Mouse (Mus musculus) stomach, postnatal 0 days (tissue): ENCODE data around the gene Disp1. TPM values are rescaled to one million over a fixed set of nuclear protein-coding genes. Genes with fewer than 3 reads are reported as not detected.

Experiments used
- ATAC-seq: fragments of 200-750 bp; cut with Nextera tagmentation; 2 replicates; pipeline ENCODE4 v1.8.0; 2017; ENCODE audit not compliant: low FRiP score, low TSS enrichment
- DNase-seq: peaks from one replicate; pipeline ENCODE4 v3.0.0-alpha.2; 2016; ENCODE audit warnings: low spot score
- H3K27ac ChIP-seq: fragments of 300-500 bp; sonication (generic); replicated peaks from 2 replicates; pipeline ENCODE4 v1.5.1; 2014; ENCODE audit warnings: mild to moderate bottlenecking, control low read depth
- H3K27me3 ChIP-seq: fragments of 300-500 bp; sonication (generic); 2 replicates; pipeline ENCODE4 v1.6.1; 2014; ENCODE audit warnings: low read length; ENCODE audit not compliant: control insufficient read depth, insufficient read depth
- H3K36me3 ChIP-seq: fragments of 300-500 bp; sonication (generic); 2 replicates; pipeline ENCODE4 v1.6.1; 2014; ENCODE audit warnings: low read length, mixed read lengths; ENCODE audit not compliant: control insufficient read depth, insufficient read depth
- H3K4me1 ChIP-seq: fragments of 300-500 bp; sonication (generic); replicated peaks from 2 replicates; pipeline ENCODE4 v1.6.1; 2014; ENCODE audit warnings: antibody characterized with exemption; ENCODE audit not compliant: control insufficient read depth, insufficient read depth
- H3K4me2 ChIP-seq: fragments of 300-500 bp; sonication (generic); replicated peaks from 2 replicates; pipeline ENCODE4 v1.6.1; 2014; ENCODE audit warnings: low read depth, mild to moderate bottlenecking, control low read depth, moderate library complexity
- H3K4me3 ChIP-seq: fragments of 300-500 bp; sonication (generic); 2 replicates; pipeline ENCODE4 v1.5.1; 2014; ENCODE audit warnings: low read depth, low read length, control low read depth
- H3K9ac ChIP-seq: fragments of 300-500 bp; sonication (generic); 2 replicates; pipeline ENCODE4 v1.6.1; 2014; ENCODE audit warnings: mild to moderate bottlenecking, low read length, control low read depth, mixed read lengths
- H3K9me3 ChIP-seq: fragments of 300-500 bp; sonication (generic); 2 replicates; pipeline ENCODE4 v1.6.1; 2016; ENCODE audit warnings: low read length; ENCODE audit not compliant: control insufficient read depth
- CTCF ChIP-seq: IDR thresholded peaks from 2 replicates; pipeline ENCODE4 v1.5.1; 2016; ENCODE audit warnings: antibody characterized with exemption, low read depth, mild to moderate bottlenecking, moderate library complexity
- EP300 ChIP-seq: optimal IDR thresholded peaks from 2 replicates; pipeline ENCODE3; 2016; ENCODE audit warnings: antibody characterized with exemption
- WGBS: fragments of 180-500 bp; shearing (Covaris S2); extraction: QIAGEN DNeasy Blood & Tissue Kit; methylation state at CpG from one replicate; pipeline ENCODE4 v1.1.7; 2014; 5-methylcytosine and 5-hydroxymethylcytosine counted together
- polyA plus RNA-seq: library from polyadenylated mRNA; unstranded; fragments of >200 nt; fragmentation: Nextera tagmentation; extraction: Ambion mirVana; gene quantifications from 2 replicates; pipeline ENCODE4 v1.2.1, GENCODE M21; 2015

Disp1 gene
- polyA plus RNA-seq, 1 experiment from 2014 or later: 5.9 TPM

DNA sequence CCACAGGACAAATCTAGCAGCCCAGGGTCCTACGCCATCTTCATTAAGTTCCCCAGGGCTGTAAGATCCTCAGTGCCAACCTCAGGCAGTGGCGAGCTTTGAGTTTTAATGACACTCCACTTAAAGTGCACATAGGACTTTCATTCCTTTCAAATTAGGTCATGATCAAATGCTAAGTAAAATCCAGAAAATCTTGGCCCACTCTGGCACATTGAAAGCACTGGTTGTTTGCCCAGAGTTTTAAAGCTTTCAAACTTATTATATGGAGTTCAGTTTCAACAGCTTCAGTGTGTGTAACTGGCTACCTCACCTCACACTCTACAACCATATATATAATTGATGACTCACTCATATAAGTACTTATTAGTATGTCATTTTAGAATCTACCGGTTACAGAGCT, 87.9 kb downstream of the Disp1 start:
- Histone ChIP-seq H3K36me3 (no peaks in the 10 kb centered on the region), H3K4me1 (no peaks in the 10 kb centered on the region; the same call in 1 of the 2 replicates), H3K9me3 (no peaks in the 10 kb centered on the region), H3K9ac (no peak overlapping the region), H3K27me3 (no peaks in the 10 kb centered on the region), H3K4me2 (no peak overlapping the region), H3K27ac (0 out of 2 replicates have a peak overlapping the region, but pooled peaks have one; percentile 18), H3K4me3 (no peak overlapping the region)
- ATAC-seq: peak; percentile 18; the same call in 1 of the 2 replicates
- no peak for DNase-seq
- WGBS: 76% methylated on average over 3 of the region's 3 CpGs
- TF ChIP-seq EP300 (no peak), CTCF (no peak)

DNA sequence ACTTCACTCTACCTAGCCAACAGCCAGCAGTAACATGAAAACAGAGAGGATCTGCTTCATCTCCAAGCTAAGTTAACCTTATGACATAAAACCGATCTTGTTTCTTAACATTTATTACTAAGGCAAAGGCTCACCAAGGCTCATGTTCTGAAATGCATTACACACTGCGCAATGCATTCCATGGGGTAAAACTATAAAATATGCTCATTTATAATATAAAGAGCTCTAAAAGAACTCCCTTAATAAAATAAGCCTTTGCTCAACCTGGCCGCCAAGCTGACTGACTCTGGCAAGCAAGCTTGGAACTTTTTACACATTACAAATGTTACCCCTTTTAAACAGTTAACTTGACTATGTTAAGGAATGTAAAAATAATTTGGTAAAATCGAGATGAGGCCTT, 94.1 kb downstream of the Disp1 start:
- H3K4me2 ChIP-seq: no peak overlapping the region
- ATAC-seq: no peak
- 67% methylated on average over 4 of the region's 4 CpGs for WGBS
- H3K9ac ChIP-seq: no peak overlapping the region
- H3K9me3 ChIP-seq: no peaks in the 10 kb centered on the region
- no peak overlapping the region for H3K4me3 ChIP-seq
- TF ChIP-seq CTCF (no peak), EP300 (no peak)
- no peaks in the 10 kb centered on the region for H3K27me3 ChIP-seq
- H3K36me3 ChIP-seq: no peaks in the 10 kb centered on the region
- no peak overlapping the region for H3K27ac ChIP-seq
- no peaks in the 10 kb centered on the region for H3K4me1 ChIP-seq
- no peak for DNase-seq

GRCm38 (mm10) chr1:183123725-183124124, 97.6 kb downstream of the Disp1 start:
- H3K27ac ChIP-seq: no peak overlapping the region
- H3K36me3 ChIP-seq: no peaks in the 10 kb centered on the region
- 67% methylated on average over 3 of the region's 3 CpGs for WGBS
- DNase-seq: no peak
- H3K27me3 ChIP-seq: no peaks in the 10 kb centered on the region
- H3K9ac ChIP-seq: no peak overlapping the region
- no peak overlapping the region for H3K4me2 ChIP-seq
- no peak for TF ChIP-seq EP300
- TF ChIP-seq CTCF: no peak
- no peaks in the 10 kb centered on the region for H3K9me3 ChIP-seq
- ATAC-seq: no peak
- no peaks in the 10 kb centered on the region for H3K4me1 ChIP-seq
- H3K4me3 ChIP-seq: no peak overlapping the region

DNA sequence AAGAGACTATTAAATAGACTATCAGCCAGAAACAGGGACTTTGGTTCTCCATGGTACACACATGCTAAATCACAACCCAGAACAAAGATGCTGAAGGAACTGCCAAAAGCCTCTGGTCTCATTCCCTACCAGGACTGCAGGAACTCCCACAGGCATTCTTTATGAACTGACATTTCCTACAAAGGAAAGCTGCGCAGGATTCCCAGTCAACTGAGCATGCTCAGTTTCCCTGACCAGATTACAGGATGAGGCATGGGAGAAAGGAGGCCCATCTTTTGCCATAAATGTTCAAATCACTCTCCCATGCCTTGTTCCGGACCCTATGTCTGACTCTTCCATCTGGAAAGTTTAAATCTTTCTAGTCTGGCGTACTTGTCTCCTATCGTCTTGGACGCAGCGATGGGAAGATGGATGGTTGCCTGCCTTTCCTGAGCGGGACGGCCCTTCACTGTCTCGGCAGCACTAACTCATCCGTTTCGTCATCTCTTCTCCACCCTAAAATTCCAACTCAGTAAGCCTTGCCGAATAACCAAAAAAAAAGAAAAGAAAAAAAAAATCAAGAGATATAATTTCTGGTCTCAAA, 100.9 kb downstream of the Disp1 start:
- Histone ChIP-seq H3K4me3 (no peak overlapping the region), H3K4me2 (no peak overlapping the region), H3K27ac (no peak overlapping the region), H3K9me3 (no peaks in the 10 kb centered on the region), H3K27me3 (no peaks in the 10 kb centered on the region), H3K36me3 (no peaks in the 10 kb centered on the region), H3K9ac (no peak overlapping the region), H3K4me1 (no peaks in the 10 kb centered on the region)
- no peak for DNase-seq
- TF ChIP-seq EP300 (no peak), CTCF (no peak)
- WGBS: 57% methylated on average over 12 of the region's 12 CpGs
- ATAC-seq: no peak

DNA sequence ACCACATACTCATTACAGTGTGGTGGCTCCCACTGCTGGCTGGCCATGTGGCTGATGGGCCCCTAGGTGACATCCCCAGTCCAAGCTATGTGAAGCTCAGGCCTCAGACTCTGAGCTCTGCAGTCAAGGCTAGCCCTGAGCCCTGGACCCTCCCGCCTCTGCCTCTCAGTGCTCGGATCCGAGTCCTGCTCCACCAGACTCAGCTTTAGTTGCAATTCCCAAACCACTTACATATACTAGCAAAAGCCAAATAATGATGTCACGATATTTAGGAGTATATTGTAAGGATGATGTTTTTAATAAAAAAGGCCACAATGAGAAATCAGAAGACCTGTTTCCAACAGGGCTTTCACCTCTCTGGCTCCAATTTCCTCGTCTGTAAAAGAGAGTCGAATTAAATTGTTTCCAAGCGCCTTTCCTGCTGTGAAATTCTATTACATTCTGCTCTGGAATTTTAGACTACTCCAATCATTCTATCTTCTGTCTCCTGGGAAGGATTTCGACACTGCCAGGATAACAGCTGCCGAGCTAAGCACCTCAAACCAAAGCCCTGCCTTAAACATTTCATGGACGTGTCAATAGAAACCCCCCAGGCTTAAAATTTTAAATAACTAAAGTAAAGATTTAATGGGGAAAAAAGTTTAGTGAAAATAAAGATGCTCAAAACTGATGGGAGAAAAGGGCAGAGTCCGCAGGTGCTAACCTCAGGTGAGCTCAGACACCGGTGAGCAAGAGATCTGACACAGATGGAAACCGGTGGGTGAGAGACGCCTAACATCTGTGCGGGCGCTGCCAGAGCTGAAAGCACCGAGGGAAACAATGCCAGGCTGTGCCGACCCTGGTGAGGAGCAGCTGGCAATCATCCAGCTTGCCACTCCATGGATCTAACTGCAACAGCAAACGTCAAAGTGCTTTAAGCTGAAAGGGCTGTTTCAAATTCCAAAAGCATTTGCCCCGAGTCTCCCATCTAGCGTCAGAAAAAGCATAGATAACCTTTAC, 103.2 kb downstream of the Disp1 start:
- H3K27me3 ChIP-seq: no peaks in the 10 kb centered on the region
- no peak for ATAC-seq
- no peak for DNase-seq

More for the DNA sequence above, 103.2 kb downstream of the Disp1 start:
- Histone ChIP-seq H3K9me3 (no peaks in the 10 kb centered on the region), H3K4me3 (no peak overlapping the region), H3K36me3 (no peaks in the 10 kb centered on the region), H3K9ac (no peak overlapping the region), H3K4me1 (no peaks in the 10 kb centered on the region), H3K4me2 (no peak overlapping the region), H3K27ac (no peak overlapping the region)
- WGBS: 63% methylated on average over 21 of the region's 21 CpGs
- TF ChIP-seq EP300 (no peak), CTCF (no peak)
